Mouse (Mus musculus): ENCODE measurements around the gene Bcl2l13. TPM values are rescaled to one million over a fixed set of nuclear protein-coding genes. Genes with fewer than 3 reads are reported as not detected.

Bcl2l13 gene
- polyA plus RNA-seq (2014; fragmentation: Nextera tagmentation; extraction: Ambion mirVana) = 52.3 and 66.2 TPM in 2 replicates

- ATAC-seq (replicated peaks; ENCODE audit: low FRiP score) = peak; percentile 78
- WGBS = 3% methylated on average over 40 of the region's 40 CpGs
- Histone ChIP-seq H3K4me2 (peak within 1 kb of the TSS; percentile 85), H3K27ac (ENCODE audit: low read depth, low read length) (peak within 1 kb of the TSS; percentile 97), H3K9ac (ENCODE audit: low read depth, low read length) (peak within 1 kb of the TSS; percentile 100), H3K27me3 (replicated peaks; ENCODE audit: control insufficient read depth, insufficient read depth, low read length) (no peaks in the 10 kb centered on the region), H3K9me3 (ENCODE audit: control insufficient read depth, low read length) (no peaks in the 10 kb centered on the region), H3K4me3 (ENCODE audit: low read depth, low read length) (peak within 1 kb of the TSS; percentile 94), H3K4me1 (replicated peaks; ENCODE audit: control insufficient read depth, insufficient read depth, low read length) (peaks cover 29% of the 10 kb centered on the region), H3K36me3 (ENCODE audit: control insufficient read depth, insufficient read depth, low read length) (peaks cover 6% of the 10 kb centered on the region)
- peak; percentile 97 for DNase-seq (ENCODE audit: low spot score)
These were observed at the start of gene Bcl2l13 for GRCm38 (mm10) chr6:120835474-120836374. TSS of gene Bcl2l13 (plus strand) at chr6:120836212.

- 85% methylated on average over 5 of the region's 5 CpGs for WGBS
- Histone ChIP-seq H3K9ac (ENCODE audit: low read depth, low read length) (no peak overlapping the region), H3K36me3 (ENCODE audit: control insufficient read depth, insufficient read depth, low read length) (peaks cover 4% of the 10 kb centered on the region), H3K27me3 (replicated peaks; ENCODE audit: control insufficient read depth, insufficient read depth, low read length) (no peaks in the 10 kb centered on the region), H3K4me1 (replicated peaks; ENCODE audit: control insufficient read depth, insufficient read depth, low read length) (peaks cover 22% of the 10 kb centered on the region), H3K4me2 (no peak overlapping the region), H3K9me3 (ENCODE audit: control insufficient read depth, low read length) (no peaks in the 10 kb centered on the region), H3K27ac (ENCODE audit: low read depth, low read length) (no peak overlapping the region), H3K4me3 (ENCODE audit: low read depth, low read length) (no peak overlapping the region)
- no peak for ATAC-seq (replicated peaks; ENCODE audit: low FRiP score)
- no peak for DNase-seq (ENCODE audit: low spot score)
These were observed 47.9 kb upstream of the Bcl2l13 start for GRCm38 (mm10) chr6:120788068-120788607.

DNA sequence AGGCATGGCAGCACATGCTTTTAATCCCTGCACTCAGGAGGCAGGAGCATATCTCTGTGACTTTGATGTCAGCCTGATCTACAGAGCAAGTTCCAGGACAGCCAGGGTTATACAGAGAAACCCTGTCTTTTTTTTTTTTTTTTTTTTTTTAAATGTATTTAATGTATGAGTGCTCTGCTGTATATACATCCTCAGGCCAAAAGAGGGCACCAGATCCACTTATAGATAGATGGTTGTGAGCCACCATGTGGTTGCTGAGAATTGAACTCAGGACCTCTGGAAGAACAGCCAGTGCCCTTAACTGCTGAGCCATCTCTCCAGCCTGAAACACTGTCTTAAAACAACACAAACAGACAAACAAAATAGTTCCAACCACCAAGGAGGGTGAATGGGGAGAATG is 47.1 kb upstream of the Bcl2l13 start:
- no peak overlapping the region for H3K4me3 ChIP-seq (ENCODE audit: low read depth, low read length)
- H3K36me3 ChIP-seq (ENCODE audit: control insufficient read depth, insufficient read depth, low read length) = peaks cover 4% of the 10 kb centered on the region
- no peaks in the 10 kb centered on the region for H3K27me3 ChIP-seq (replicated peaks; ENCODE audit: control insufficient read depth, insufficient read depth, low read length)
- no peak overlapping the region for H3K27ac ChIP-seq (ENCODE audit: low read depth, low read length)
- peaks cover 22% of the 10 kb centered on the region for H3K4me1 ChIP-seq (replicated peaks; ENCODE audit: control insufficient read depth, insufficient read depth, low read length)
- H3K9ac ChIP-seq (ENCODE audit: low read depth, low read length) = no peak overlapping the region
- H3K9me3 ChIP-seq (ENCODE audit: control insufficient read depth, low read length) = no peaks in the 10 kb centered on the region
- H3K4me2 ChIP-seq = no peak overlapping the region
- ATAC-seq (replicated peaks; ENCODE audit: low FRiP score) (no peak), DNase-seq (ENCODE audit: low spot score) (no peak)

GRCm38 (mm10) chr6:120790153-120790552 is 45.9 kb upstream of the Bcl2l13 start:
- no peak for DNase-seq (ENCODE audit: low spot score)
- H3K4me3 ChIP-seq (ENCODE audit: low read depth, low read length) = no peak overlapping the region
- H3K9ac ChIP-seq (ENCODE audit: low read depth, low read length) = no peak overlapping the region
- peaks cover 16% of the 10 kb centered on the region for H3K4me1 ChIP-seq (replicated peaks; ENCODE audit: control insufficient read depth, insufficient read depth, low read length)
- H3K9me3 ChIP-seq (ENCODE audit: control insufficient read depth, low read length) = no peaks in the 10 kb centered on the region
- 0 out of 2 replicates have a peak overlapping the region, but pooled peaks have one; percentile 22 for H3K27ac ChIP-seq (ENCODE audit: low read depth, low read length)
- no peaks in the 10 kb centered on the region for H3K27me3 ChIP-seq (replicated peaks; ENCODE audit: control insufficient read depth, insufficient read depth, low read length)
- peaks cover 15% of the 10 kb centered on the region for H3K36me3 ChIP-seq (ENCODE audit: control insufficient read depth, insufficient read depth, low read length)
- ATAC-seq (replicated peaks; ENCODE audit: low FRiP score) = peak; percentile 85
- no peak overlapping the region for H3K4me2 ChIP-seq
- WGBS = 69% methylated on average over 10 of the region's 11 CpGs

- Histone ChIP-seq H3K4me2 (no peak overlapping the region), H3K9me3 (ENCODE audit: control insufficient read depth, low read length) (no peaks in the 10 kb centered on the region), H3K4me1 (replicated peaks; ENCODE audit: control insufficient read depth, insufficient read depth, low read length) (peaks cover 13% of the 10 kb centered on the region), H3K27me3 (replicated peaks; ENCODE audit: control insufficient read depth, insufficient read depth, low read length) (no peaks in the 10 kb centered on the region), H3K4me3 (ENCODE audit: low read depth, low read length) (no peak overlapping the region), H3K27ac (ENCODE audit: low read depth, low read length) (no peak overlapping the region), H3K36me3 (ENCODE audit: control insufficient read depth, insufficient read depth, low read length) (peaks cover 20% of the 10 kb centered on the region), H3K9ac (ENCODE audit: low read depth, low read length) (no peak overlapping the region)
- DNase-seq (ENCODE audit: low spot score) (no peak), ATAC-seq (replicated peaks; ENCODE audit: low FRiP score) (no peak)
- 80% methylated on average over 5 of the region's 5 CpGs for WGBS
These were observed 45.3 kb upstream of the Bcl2l13 start for GRCm38 (mm10) chr6:120790717-120791116.

GRCm38 (mm10) chr6:120792947-120793346 is 43.1 kb upstream of the Bcl2l13 start:
- H3K9ac ChIP-seq (ENCODE audit: low read depth, low read length) = no peak overlapping the region

DNA sequence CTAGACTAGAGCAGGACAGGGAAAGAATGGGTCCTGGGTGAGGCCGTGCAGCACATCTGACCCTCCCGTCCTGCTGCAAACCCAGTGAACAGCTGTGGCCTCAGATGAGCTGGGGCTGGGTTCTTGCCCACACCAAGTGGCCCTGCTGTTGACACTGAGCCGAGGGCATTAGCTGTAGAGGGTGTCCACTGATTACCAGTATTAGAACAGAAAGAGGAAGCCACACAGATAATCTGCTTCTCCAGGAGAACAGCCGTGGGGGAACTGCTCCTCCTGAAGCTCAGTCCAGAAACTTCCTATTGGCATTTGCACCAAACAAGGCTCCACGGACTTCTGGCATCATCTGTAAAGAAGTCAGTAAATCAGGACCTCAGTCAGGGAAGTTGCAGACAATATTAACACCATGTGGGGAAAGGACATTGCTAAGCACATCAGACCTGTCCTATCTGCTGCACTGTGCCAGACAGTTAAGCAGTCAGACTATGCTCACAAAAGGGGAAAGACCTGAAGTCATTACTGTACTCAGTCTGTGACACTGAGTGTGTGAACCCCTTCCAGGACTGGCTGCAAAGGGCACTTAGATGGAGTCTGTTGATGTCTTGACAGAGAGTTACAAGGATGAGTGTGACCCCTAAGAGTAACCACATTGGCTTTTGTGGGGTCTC is 40.5 kb upstream of the Bcl2l13 start:
- Histone ChIP-seq H3K27me3 (replicated peaks; ENCODE audit: control insufficient read depth, insufficient read depth, low read length) (no peaks in the 10 kb centered on the region), H3K4me1 (replicated peaks; ENCODE audit: control insufficient read depth, insufficient read depth, low read length) (peaks cover 7% of the 10 kb centered on the region), H3K4me2 (no peak overlapping the region), H3K4me3 (ENCODE audit: low read depth, low read length) (no peak overlapping the region), H3K9ac (ENCODE audit: low read depth, low read length) (no peak overlapping the region), H3K36me3 (ENCODE audit: control insufficient read depth, insufficient read depth, low read length) (peaks cover 58% of the 10 kb centered on the region), H3K9me3 (ENCODE audit: control insufficient read depth, low read length) (no peaks in the 10 kb centered on the region), H3K27ac (ENCODE audit: low read depth, low read length) (no peak overlapping the region)
- 40% methylated on average over 5 of the region's 5 CpGs for whole genome bisulfite sequencing
- ATAC-seq (replicated peaks; ENCODE audit: low FRiP score) = no peak
- DNase-seq (ENCODE audit: low spot score) = no peak

More at GRCm38 (mm10) chr6:120792947-120793346, 43.1 kb upstream of the Bcl2l13 start:
- Histone ChIP-seq H3K4me3 (ENCODE audit: low read depth, low read length) (no peak overlapping the region), H3K9me3 (ENCODE audit: control insufficient read depth, low read length) (no peaks in the 10 kb centered on the region), H3K27me3 (replicated peaks; ENCODE audit: control insufficient read depth, insufficient read depth, low read length) (no peaks in the 10 kb centered on the region), H3K4me2 (no peak overlapping the region), H3K4me1 (replicated peaks; ENCODE audit: control insufficient read depth, insufficient read depth, low read length) (peaks cover 14% of the 10 kb centered on the region), H3K27ac (ENCODE audit: low read depth, low read length) (no peak overlapping the region), H3K36me3 (ENCODE audit: control insufficient read depth, insufficient read depth, low read length) (peaks cover 40% of the 10 kb centered on the region)
- DNase-seq (ENCODE audit: low spot score) = no peak
- 87% methylated on average over 8 of the region's 8 CpGs for WGBS
- ATAC-seq (replicated peaks; ENCODE audit: low FRiP score) = no peak

DNA sequence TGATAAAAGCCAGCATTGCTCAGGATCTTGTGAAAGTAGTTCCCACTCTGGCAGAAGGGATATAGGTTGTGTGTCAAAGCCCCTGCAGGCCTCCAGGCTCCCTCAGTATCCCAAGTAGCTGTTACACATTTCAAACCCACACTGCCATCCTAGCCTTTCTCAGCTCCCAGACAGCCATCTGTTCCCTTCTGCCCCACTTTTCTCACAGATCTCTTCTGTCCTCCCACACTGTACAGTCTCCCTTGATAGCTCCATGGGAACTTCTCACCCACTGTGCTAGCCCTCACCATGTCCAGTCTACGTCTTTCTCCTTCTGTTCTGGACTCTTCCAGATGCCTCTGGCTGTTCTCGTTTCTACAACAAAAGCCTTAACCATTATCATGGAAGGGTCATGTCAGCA is 39.9 kb upstream of the Bcl2l13 start:
- 89% methylated on average over 2 of the region's 2 CpGs for WGBS
- ATAC-seq (replicated peaks; ENCODE audit: low FRiP score) (no peak), DNase-seq (ENCODE audit: low spot score) (no peak)
- Histone ChIP-seq H3K9ac (ENCODE audit: low read depth, low read length) (no peak overlapping the region), H3K27me3 (replicated peaks; ENCODE audit: control insufficient read depth, insufficient read depth, low read length) (no peaks in the 10 kb centered on the region), H3K27ac (ENCODE audit: low read depth, low read length) (no peak overlapping the region; the same call in 1 of the 2 replicates), H3K4me1 (replicated peaks; ENCODE audit: control insufficient read depth, insufficient read depth, low read length) (peaks cover 4% of the 10 kb centered on the region; the same call in 1 of the 2 replicates), H3K4me3 (ENCODE audit: low read depth, low read length) (no peak overlapping the region), H3K9me3 (ENCODE audit: control insufficient read depth, low read length) (no peaks in the 10 kb centered on the region), H3K4me2 (no peak overlapping the region), H3K36me3 (ENCODE audit: control insufficient read depth, insufficient read depth, low read length) (peaks cover 59% of the 10 kb centered on the region)

Data from liver, embryonic 11.5 days (tissue).